ENCODE assay signal across 10 mouse cellular contexts in the genomic region with DNA sequence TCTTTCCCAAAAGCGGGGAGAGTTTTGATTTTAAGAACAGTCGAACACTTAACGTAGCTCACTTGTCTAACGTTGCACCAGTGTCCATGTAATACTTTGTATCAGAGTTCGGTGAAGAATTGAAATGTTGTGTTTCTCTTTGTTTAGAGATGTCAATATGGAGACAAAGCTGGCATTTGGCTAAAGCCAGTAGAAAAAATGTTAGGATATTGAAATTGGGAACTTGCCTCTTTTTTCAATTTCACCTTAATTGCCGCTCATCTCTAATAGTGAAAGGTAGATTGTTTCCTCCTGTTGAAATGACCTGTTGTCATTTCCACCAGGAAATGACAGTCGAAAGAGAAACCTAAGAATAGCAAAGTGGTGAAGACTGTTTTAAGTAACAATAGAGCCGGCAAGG. TPM values are rescaled to one million over a fixed set of nuclear protein-coding genes. Genes with fewer than 3 reads are reported as not detected.
DNase-seq lines count a peak whose midpoint lies in the region; ATAC-seq and TF ChIP-seq lines count a peak whose summit lies in the region.
"Had no signal": no experiment of that assay in that cellular context is flagged by ENCODE, and none has a peak within 500 bp of the region (broad histone marks: within the 10 kb centered on the region; RNA-seq: fewer than 3 reads in every experiment).

No protein-coding gene starts in this region.

- no peak for TF ChIP-seq POLR2A in embryonic fibroblast, embryonic 13.5 days (IDR thresholded peaks at IDR 0.05; ENCODE audit: low read depth, low read length)
- TF ChIP-seq POLR2A in olfactory bulb, adult 2 months (IDR thresholded peaks at IDR 0.05; ENCODE audit: insufficient read depth, low read depth, low read length) = no peak

- peaks cover 5% of the 10 kb centered on the region; the same call in 1 of the 2 replicates for H3K4me1 ChIP-seq in lung, embryonic 14.5 days (ENCODE audit: insufficient read depth)
- no peaks in the 10 kb centered on the region for H3K4me1 ChIP-seq in embryonic fibroblast, embryonic 13.5 days (ENCODE audit: control insufficient read depth, insufficient read depth, low read length)
- H3K4me1 ChIP-seq in limb, embryonic 11.5 days (ENCODE audit: control insufficient read depth, insufficient read depth, low read length) = peaks cover 6% of the 10 kb centered on the region
- H3K4me1 ChIP-seq in olfactory bulb, adult 2 months (ENCODE audit: control insufficient read depth, insufficient read depth, low read length) = peaks cover 8% of the 10 kb centered on the region

- peak overlapping the region; percentile 82 for H3K9ac ChIP-seq in lung, embryonic 14.5 days
- peak overlapping the region; percentile 81 for H3K9ac ChIP-seq in limb, embryonic 11.5 days (ENCODE audit: low read length)

- H3K27ac ChIP-seq in lung, embryonic 14.5 days (ENCODE audit: low read depth) = no peak overlapping the region
- H3K27ac ChIP-seq in embryonic fibroblast, embryonic 13.5 days (ENCODE audit: insufficient read depth, low read length) = no peak overlapping the region
- no peak overlapping the region for H3K27ac ChIP-seq in limb, embryonic 11.5 days (replicated peaks; ENCODE audit: low read depth, low read length)
- H3K27ac ChIP-seq in olfactory bulb, adult 2 months (ENCODE audit: insufficient read depth, low read depth, low read length) = no peak overlapping the region

- H3K4me3 ChIP-seq in lung, embryonic 14.5 days (ENCODE audit: low read depth, low read length) = peak overlapping the region; percentile 84
- H3K4me3 ChIP-seq in embryonic fibroblast, embryonic 13.5 days (ENCODE audit: insufficient read depth, low read length) = peak overlapping the region; percentile 86
- H3K4me3 ChIP-seq in limb, embryonic 11.5 days (ENCODE audit: low read depth, low read length) = peak overlapping the region; percentile 93
- H3K4me3 ChIP-seq in olfactory bulb, adult 2 months (ENCODE audit: insufficient read depth, low read depth, low read length) = peak overlapping the region; percentile 86

- no peak for DNase-seq in lung, embryonic 14.5 days
- no peak for DNase-seq in lung, postnatal 4 days
- DNase-seq in limb, embryonic 11.5 days (ENCODE audit: low spot score) = no peak
- no peak for DNase-seq in adrenal gland, postnatal 4 days (ENCODE audit: low spot score in 2 of 2)
- no peak for DNase-seq in left cerebral cortex, adult 11 months (ENCODE audit: low spot score)
- DNase-seq in layer of hippocampus, adult 8-10 months (ENCODE audit: low spot score in 2 of 2) = no peak
- DNase-seq: adrenal gland, postnatal 14 days had no signal

- WGBS in lung, embryonic 14.5 days = 58% methylated on average over 8 of the region's 8 CpGs
- WGBS in limb, embryonic 11.5 days = 69% methylated on average over 8 of the region's 8 CpGs
- WGBS in olfactory bulb, adult 2 months = 54% methylated on average over 8 of the region's 8 CpGs

- H3K36me3 ChIP-seq in lung, embryonic 14.5 days (ENCODE audit: insufficient read depth) = peaks cover 61% of the 10 kb centered on the region
- peaks cover 23% of the 10 kb centered on the region for H3K36me3 ChIP-seq in limb, embryonic 11.5 days (ENCODE audit: control insufficient read depth, insufficient read depth, low read length)

- TF ChIP-seq CTCF in lung, embryonic 14.5 days (IDR thresholded peaks at IDR 0.05; ENCODE audit: low read depth) = no peak
- TF ChIP-seq CTCF in embryonic fibroblast, embryonic 13.5 days (IDR thresholded peaks at IDR 0.05; ENCODE audit: borderline replicate concordance, insufficient read depth, low read length) = no peak
- TF ChIP-seq CTCF in olfactory bulb, adult 2 months (IDR thresholded peaks at IDR 0.05; ENCODE audit: insufficient read depth, low read depth, low read length) = no peak

- no peaks in the 10 kb centered on the region for H3K27me3 ChIP-seq in lung, embryonic 14.5 days (ENCODE audit: insufficient read depth, low read length)
- H3K27me3 ChIP-seq in limb, embryonic 11.5 days (ENCODE audit: control insufficient read depth, insufficient read depth, low read length) = no peaks in the 10 kb centered on the region

- no peaks in the 10 kb centered on the region for H3K9me3 ChIP-seq in lung, embryonic 14.5 days (ENCODE audit: low read depth, low read length)
- H3K9me3 ChIP-seq in limb, embryonic 11.5 days (ENCODE audit: control insufficient read depth, low read length) = no peaks in the 10 kb centered on the region

- ATAC-seq in lung, embryonic 14.5 days (ENCODE audit: insufficient read depth) = no peak
- no peak for ATAC-seq in limb, embryonic 11.5 days (ENCODE audit: insufficient number of reproducible peaks, low FRiP score, low TSS enrichment, low read depth)

- peak overlapping the region; percentile 90 for H3K4me2 ChIP-seq in lung, embryonic 14.5 days
- peak overlapping the region; percentile 90 for H3K4me2 ChIP-seq in limb, embryonic 11.5 days (ENCODE audit: low read depth, severe bottlenecking)

RNA-seq across cellular contexts. Expression of gene Pfdn5, which starts 1.0 kb away (rescaled TPM):
- polyA plus RNA-seq in lung, embryonic 14.5 days (2014; fragmentation: Nextera tagmentation; extraction: Ambion mirVana) = 477 and 511 TPM in 2 replicates
- polyA plus RNA-seq in embryonic fibroblast, embryonic 13.5 days (2011; ENCODE audit: insufficient read length, low read depth, missing spikeins) = 239 and 257 TPM in 2 replicates
- 463 and 490 TPM in 2 replicates for polyA plus RNA-seq in limb, embryonic 11.5 days (2014; fragmentation: Nextera tagmentation; extraction: Ambion mirVana)
- 1,008 TPM in 1 of 2 replicates, not detected in the other for polyA plus RNA-seq in olfactory bulb, adult 2 months (2012; ENCODE audit: insufficient read depth, insufficient read length, low replicate concordance, missing spikeins)
- 100 to 1,000 TPM; 443 to 452 TPM for total RNA-seq in adrenal gland, postnatal 4 days (2021)
- 100 to 1,000 TPM; 400 to 493 (median 445) TPM for total RNA-seq in layer of hippocampus, adult 8-10 months (2022)

RNA-seq across cellular contexts. Expression of gene Myg1, which starts 4.6 kb away (rescaled TPM):
- 111 and 113 TPM in 2 replicates for polyA plus RNA-seq in lung, embryonic 14.5 days (2014; fragmentation: Nextera tagmentation; extraction: Ambion mirVana)
- 35.7 and 42.8 TPM in 2 replicates for polyA plus RNA-seq in embryonic fibroblast, embryonic 13.5 days (2011; ENCODE audit: insufficient read length, low read depth, missing spikeins)
- polyA plus RNA-seq in limb, embryonic 11.5 days (2014; fragmentation: Nextera tagmentation; extraction: Ambion mirVana) = 122 and 133 TPM in 2 replicates
- polyA plus RNA-seq in olfactory bulb, adult 2 months (2012; ENCODE audit: insufficient read depth, insufficient read length, low replicate concordance, missing spikeins) = not detected in 2 replicates
- 10 to 100 TPM; 86.3 to 96.7 TPM for total RNA-seq in adrenal gland, postnatal 4 days (2021)
- total RNA-seq in layer of hippocampus, adult 8-10 months (2022) = 10 to 100 TPM; 66.5 to 76.4 (median 71.6) TPM

RNA-seq across cellular contexts. Expression of gene Aaas, which starts 23.7 kb away (rescaled TPM):
- 99.1 and 103 TPM in 2 replicates for polyA plus RNA-seq in lung, embryonic 14.5 days (2014; fragmentation: Nextera tagmentation; extraction: Ambion mirVana)
- polyA plus RNA-seq in embryonic fibroblast, embryonic 13.5 days (2011; ENCODE audit: insufficient read length, low read depth, missing spikeins) = 107 and 109 TPM in 2 replicates
- polyA plus RNA-seq in limb, embryonic 11.5 days (2014; fragmentation: Nextera tagmentation; extraction: Ambion mirVana) = 115 and 116 TPM in 2 replicates
- polyA plus RNA-seq in olfactory bulb, adult 2 months (2012; ENCODE audit: insufficient read depth, insufficient read length, low replicate concordance, missing spikeins) = not detected in 2 replicates
- 10 to 100 TPM; 32.3 to 39.0 TPM for total RNA-seq in adrenal gland, postnatal 4 days (2021)
- 10 to 100 TPM; 20.6 to 33.5 (median 24.7) TPM for total RNA-seq in layer of hippocampus, adult 8-10 months (2022)

RNA-seq across cellular contexts. Expression of gene Espl1, which starts 30.8 kb away (rescaled TPM):
- polyA plus RNA-seq in lung, embryonic 14.5 days (2014; fragmentation: Nextera tagmentation; extraction: Ambion mirVana) = 44.1 and 45.9 TPM in 2 replicates
- polyA plus RNA-seq in embryonic fibroblast, embryonic 13.5 days (2011; ENCODE audit: insufficient read length, low read depth, missing spikeins) = 14.5 and 20.1 TPM in 2 replicates
- polyA plus RNA-seq in limb, embryonic 11.5 days (2014; fragmentation: Nextera tagmentation; extraction: Ambion mirVana) = 43.3 and 46.9 TPM in 2 replicates
- polyA plus RNA-seq in olfactory bulb, adult 2 months (2012; ENCODE audit: insufficient read depth, insufficient read length, low replicate concordance, missing spikeins) = not detected in 2 replicates
- total RNA-seq in adrenal gland, postnatal 4 days (2021) = 10 to 100 TPM; 16.5 to 24.5 TPM
- 1 to 10 TPM in 2 of 4 experiments, under 1 TPM in 2; 0.67 to 2.4 (median 1.1) TPM for total RNA-seq in layer of hippocampus, adult 8-10 months (2022)

RNA-seq across cellular contexts. Expression of gene Sp7, which starts 40.1 kb away (rescaled TPM):
- 0.55 and 0.64 TPM in 2 replicates for polyA plus RNA-seq in lung, embryonic 14.5 days (2014; fragmentation: Nextera tagmentation; extraction: Ambion mirVana)
- 0.52 and 1.1 TPM in 2 replicates for polyA plus RNA-seq in embryonic fibroblast, embryonic 13.5 days (2011; ENCODE audit: insufficient read length, low read depth, missing spikeins)
- 1.7 and 2.3 TPM in 2 replicates for polyA plus RNA-seq in limb, embryonic 11.5 days (2014; fragmentation: Nextera tagmentation; extraction: Ambion mirVana)
- not detected in 2 replicates for polyA plus RNA-seq in olfactory bulb, adult 2 months (2012; ENCODE audit: insufficient read depth, insufficient read length, low replicate concordance, missing spikeins)
- total RNA-seq in adrenal gland, postnatal 4 days (2021) = under 1 TPM; 0.31 to 0.48 TPM
- total RNA-seq in layer of hippocampus, adult 8-10 months (2022) = under 1 TPM; 0.37 to 0.78 (median 0.59) TPM
- total RNA-seq: adrenal gland, postnatal 14 days had no signal
- polyA plus RNA-seq: large intestine, adult 2 months had no signal

Comparison
In these comparisons a context has a peak if more than half of its experiments do, and no peak if none do; other contexts are left out.
1. RNA of gene Myg1, which starts 4.6 kb away (polyA plus RNA-seq): 122 to 133 TPM in limb, embryonic 11.5 days, 111 to 113 TPM in lung, embryonic 14.5 days and 35.7 to 42.8 TPM in embryonic fibroblast, embryonic 13.5 days; not detected in olfactory bulb, adult 2 months; every median in the first group is over 10 times any median in the second.
2. Peak in every context shown above with its lines, with median percentiles within 50 percentile points of each other: H3K4me3 ChIP-seq.